Mouse (Mus musculus): Measurements from ENCODE around the gene Zfp292. TPM values are rescaled to one million over a fixed set of nuclear protein-coding genes. Genes with fewer than 3 reads are reported as not detected.
A peak's percentile ranks its signal among the peaks of the same experiment; 100 is the strongest.

Gene Zfp292
- polyA plus RNA-seq, 1 experiment from 2014 or later, result 25.1 TPM

DNA sequence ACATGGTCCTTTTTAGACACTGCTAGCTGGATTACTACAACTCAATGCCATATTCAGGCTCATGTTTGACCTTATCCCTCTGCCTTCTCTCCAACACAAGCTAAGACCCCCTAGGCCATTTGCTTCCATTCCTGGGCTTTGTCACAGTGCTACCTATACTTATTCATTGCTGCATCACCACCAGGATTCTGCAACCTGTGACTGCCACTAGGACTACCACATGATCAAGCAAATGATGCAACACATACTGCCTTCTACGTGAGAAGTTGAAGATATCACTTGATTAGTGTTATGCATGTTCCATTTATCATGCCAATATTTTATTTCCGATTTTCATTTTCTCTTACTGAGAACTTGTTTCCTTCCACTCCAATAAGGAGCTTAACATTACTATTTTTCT is 84.8 kb downstream of the Zfp292 start:
- Histone ChIP-seq H3K36me3 (ENCODE audit: control insufficient read depth, insufficient read depth, low read length) (peaks cover 2% of the 10 kb centered on the region; the same call in 1 of the 2 replicates), H3K9ac (ENCODE audit: low read length) (no peak overlapping the region), H3K27me3 (replicated peaks; ENCODE audit: control insufficient read depth, insufficient read depth, low read length) (no peaks in the 10 kb centered on the region), H3K4me1 (replicated peaks; ENCODE audit: control insufficient read depth, insufficient read depth, low read length) (no peaks in the 10 kb centered on the region), H3K4me3 (ENCODE audit: low read depth, low read length) (no peak overlapping the region), H3K27ac (ENCODE audit: low read depth) (no peak overlapping the region), H3K9me3 (ENCODE audit: control insufficient read depth, low read length) (no peaks in the 10 kb centered on the region), H3K4me2 (ENCODE audit: low read length) (no peak overlapping the region)
- WGBS, result 85% methylated on average over 2 of the region's 2 CpGs
- ATAC-seq (replicated peaks; ENCODE audit: low FRiP score, low TSS enrichment, low read depth) (no peak), DNase-seq (ENCODE audit: low spot score) (no peak)

DNA sequence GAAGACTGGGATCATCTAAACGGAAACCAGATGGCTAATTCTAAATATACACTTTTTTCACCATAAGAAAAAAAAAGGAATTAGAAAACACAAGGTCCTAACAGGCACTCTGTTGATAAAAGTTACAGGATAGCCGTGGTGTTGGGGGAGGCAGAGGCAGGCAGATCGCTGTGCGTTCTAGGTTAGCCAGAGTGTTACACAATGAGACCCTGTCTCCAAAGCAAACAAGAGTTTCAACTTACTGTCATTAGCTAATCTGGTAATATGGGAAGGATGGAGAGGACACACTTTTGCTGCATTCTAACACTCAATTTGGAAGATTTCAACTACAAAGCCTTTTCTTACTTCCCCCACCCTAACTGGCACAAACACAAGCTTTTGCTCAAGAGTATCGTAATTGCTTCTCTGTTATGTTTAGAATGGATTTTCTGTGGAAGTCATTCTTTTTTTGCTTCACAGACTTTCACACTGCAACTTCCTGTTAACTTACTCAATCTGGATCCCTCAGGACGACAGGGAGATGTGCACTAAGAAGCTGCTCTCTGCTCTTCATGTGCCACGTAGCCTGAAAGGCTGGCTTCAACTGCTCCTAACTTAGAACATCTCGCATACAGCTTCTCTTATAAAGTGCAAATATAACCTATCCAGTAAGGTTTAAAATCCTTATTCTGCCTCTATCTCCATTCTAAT is 85.3 kb downstream of the Zfp292 start:
- no peak for ATAC-seq (replicated peaks; ENCODE audit: low FRiP score, low TSS enrichment, low read depth)
- H3K36me3 ChIP-seq (ENCODE audit: control insufficient read depth, insufficient read depth, low read length), result peaks cover 1% of the 10 kb centered on the region; the same call in 1 of the 2 replicates
- H3K9ac ChIP-seq (ENCODE audit: low read length), result no peak overlapping the region
- H3K27ac ChIP-seq (ENCODE audit: low read depth), result no peak overlapping the region
- DNase-seq (ENCODE audit: low spot score), result no peak
- no peaks in the 10 kb centered on the region for H3K4me1 ChIP-seq (replicated peaks; ENCODE audit: control insufficient read depth, insufficient read depth, low read length)
- 64% methylated on average over 8 of the region's 8 CpGs for WGBS
- H3K9me3 ChIP-seq (ENCODE audit: control insufficient read depth, low read length), result no peaks in the 10 kb centered on the region
- no peak overlapping the region for H3K4me2 ChIP-seq (ENCODE audit: low read length)
- no peaks in the 10 kb centered on the region for H3K27me3 ChIP-seq (replicated peaks; ENCODE audit: control insufficient read depth, insufficient read depth, low read length)
- no peak overlapping the region for H3K4me3 ChIP-seq (ENCODE audit: low read depth, low read length)

DNA sequence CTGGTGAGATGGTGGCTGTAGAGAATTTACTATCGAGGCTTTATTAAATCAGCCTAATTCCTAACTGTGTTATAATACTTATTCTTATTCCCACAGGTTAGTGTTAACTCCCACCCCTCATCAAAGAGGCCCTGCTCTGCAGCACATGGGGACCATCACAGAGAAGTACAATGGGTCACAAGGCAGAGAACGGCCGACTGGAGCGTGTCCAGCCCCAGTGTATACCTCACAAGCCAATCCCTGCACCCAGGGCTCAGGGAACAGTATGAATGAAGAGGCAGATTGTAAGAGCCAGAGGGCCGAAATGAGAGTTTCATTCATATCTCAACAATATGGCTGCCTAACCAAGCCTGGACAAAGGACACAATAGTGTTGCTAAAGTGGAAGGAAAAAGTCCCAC is 86.5 kb downstream of the Zfp292 start:
- Histone ChIP-seq H3K9me3 (ENCODE audit: control insufficient read depth, low read length) (no peaks in the 10 kb centered on the region), H3K4me1 (replicated peaks; ENCODE audit: control insufficient read depth, insufficient read depth, low read length) (no peaks in the 10 kb centered on the region), H3K9ac (ENCODE audit: low read length) (no peak overlapping the region), H3K4me3 (ENCODE audit: low read depth, low read length) (no peak overlapping the region), H3K4me2 (ENCODE audit: low read length) (no peak overlapping the region), H3K27ac (ENCODE audit: low read depth) (no peak overlapping the region), H3K27me3 (replicated peaks; ENCODE audit: control insufficient read depth, insufficient read depth, low read length) (no peaks in the 10 kb centered on the region), H3K36me3 (ENCODE audit: control insufficient read depth, insufficient read depth, low read length) (no peaks in the 10 kb centered on the region)
- ATAC-seq (replicated peaks; ENCODE audit: low FRiP score, low TSS enrichment, low read depth), result no peak
- WGBS, result 81% methylated on average over 5 of the region's 5 CpGs
- DNase-seq (ENCODE audit: low spot score), result no peak

DNA sequence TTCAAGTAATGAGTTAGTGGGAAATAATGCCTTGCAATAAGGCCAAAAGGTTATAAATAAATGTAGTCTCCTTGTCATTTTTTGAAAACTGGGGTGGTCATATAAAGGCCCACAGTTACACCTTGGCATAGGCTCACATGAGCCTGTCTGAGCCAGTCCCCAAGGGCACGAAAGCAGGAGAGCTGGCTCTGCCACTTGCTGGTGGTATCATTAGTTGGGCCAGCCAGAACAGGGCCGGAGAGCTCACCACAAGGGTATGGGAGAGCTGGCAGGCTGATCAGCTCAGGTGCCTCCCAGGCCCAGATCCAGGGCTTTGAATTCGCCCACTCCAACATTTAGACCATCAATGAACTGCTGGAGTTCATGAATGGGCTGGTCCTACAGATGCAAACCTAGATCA is 96.3 kb downstream of the Zfp292 start:
- WGBS, result 91% methylated on average over 3 of the region's 3 CpGs
- Histone ChIP-seq H3K4me3 (ENCODE audit: low read depth, low read length) (no peak overlapping the region), H3K4me1 (replicated peaks; ENCODE audit: control insufficient read depth, insufficient read depth, low read length) (no peaks in the 10 kb centered on the region), H3K9ac (ENCODE audit: low read length) (no peak overlapping the region), H3K36me3 (ENCODE audit: control insufficient read depth, insufficient read depth, low read length) (no peaks in the 10 kb centered on the region), H3K9me3 (ENCODE audit: control insufficient read depth, low read length) (no peaks in the 10 kb centered on the region), H3K27me3 (replicated peaks; ENCODE audit: control insufficient read depth, insufficient read depth, low read length) (no peaks in the 10 kb centered on the region), H3K4me2 (ENCODE audit: low read length) (no peak overlapping the region), H3K27ac (ENCODE audit: low read depth) (no peak overlapping the region)
- no peak for ATAC-seq (replicated peaks; ENCODE audit: low FRiP score, low TSS enrichment, low read depth)
- DNase-seq (ENCODE audit: low spot score), result no peak

DNA sequence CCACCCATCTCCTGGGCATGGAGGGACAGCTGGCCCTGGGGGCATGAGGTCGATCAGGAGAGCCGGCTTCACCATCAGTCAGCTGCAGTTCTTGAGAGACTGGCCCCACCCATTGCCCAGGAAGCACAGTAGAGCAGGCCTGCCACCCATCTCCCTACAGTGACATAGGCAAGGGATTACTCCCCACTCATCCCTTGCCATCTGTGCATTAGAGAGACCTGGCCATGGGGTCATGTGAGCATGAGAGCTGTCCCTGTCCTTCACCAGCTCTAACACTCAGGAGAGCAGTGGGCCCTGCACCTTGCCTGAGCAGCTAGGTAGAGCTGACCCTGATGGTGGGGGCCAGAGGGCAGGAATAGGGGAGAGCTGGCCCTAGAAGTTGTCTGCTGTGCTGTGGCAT is 97.1 kb downstream of the Zfp292 start:
- Histone ChIP-seq H3K4me3 (ENCODE audit: low read depth, low read length) (no peak overlapping the region), H3K4me2 (ENCODE audit: low read length) (no peak overlapping the region), H3K27me3 (replicated peaks; ENCODE audit: control insufficient read depth, insufficient read depth, low read length) (no peaks in the 10 kb centered on the region), H3K27ac (ENCODE audit: low read depth) (no peak overlapping the region), H3K9me3 (ENCODE audit: control insufficient read depth, low read length) (no peaks in the 10 kb centered on the region), H3K36me3 (ENCODE audit: control insufficient read depth, insufficient read depth, low read length) (no peaks in the 10 kb centered on the region), H3K4me1 (replicated peaks; ENCODE audit: control insufficient read depth, insufficient read depth, low read length) (no peaks in the 10 kb centered on the region), H3K9ac (ENCODE audit: low read length) (no peak overlapping the region)
- DNase-seq (ENCODE audit: low spot score) (no peak), ATAC-seq (replicated peaks; ENCODE audit: low FRiP score, low TSS enrichment, low read depth) (no peak)
- WGBS, result 91% methylated on average over 2 of the region's 2 CpGs

DNA sequence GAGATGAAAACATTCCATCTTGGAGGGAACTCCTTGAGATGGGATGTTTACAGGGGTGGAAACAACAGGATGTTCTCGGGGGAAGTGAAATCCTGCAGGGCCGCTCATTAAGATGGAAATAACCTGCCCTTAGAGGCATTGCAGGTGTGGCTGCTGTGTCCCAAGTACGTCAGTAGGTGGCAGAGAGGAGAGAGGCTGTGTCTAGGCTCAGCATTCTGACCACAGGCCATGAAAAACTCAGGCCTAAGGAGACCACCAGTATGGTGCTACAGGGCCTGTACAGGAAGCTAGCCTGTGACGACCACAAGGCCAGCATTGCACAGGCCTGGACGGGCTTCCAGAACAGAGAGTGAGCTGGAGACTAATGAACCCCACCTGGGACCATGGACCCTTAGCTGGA is 97.9 kb downstream of the Zfp292 start:
- DNase-seq (ENCODE audit: low spot score) (no peak), ATAC-seq (replicated peaks; ENCODE audit: low FRiP score, low TSS enrichment, low read depth) (no peak)
- H3K27me3 ChIP-seq (replicated peaks; ENCODE audit: control insufficient read depth, insufficient read depth, low read length), result no peaks in the 10 kb centered on the region
- no peak overlapping the region for H3K9ac ChIP-seq (ENCODE audit: low read length)
- H3K36me3 ChIP-seq (ENCODE audit: control insufficient read depth, insufficient read depth, low read length), result no peaks in the 10 kb centered on the region
- no peak overlapping the region for H3K27ac ChIP-seq (ENCODE audit: low read depth)
- 60% methylated on average over 5 of the region's 5 CpGs for WGBS
- H3K4me3 ChIP-seq (ENCODE audit: low read depth, low read length), result no peak overlapping the region
- H3K9me3 ChIP-seq (ENCODE audit: control insufficient read depth, low read length), result no peaks in the 10 kb centered on the region
- H3K4me1 ChIP-seq (replicated peaks; ENCODE audit: control insufficient read depth, insufficient read depth, low read length), result no peaks in the 10 kb centered on the region
- no peak overlapping the region for H3K4me2 ChIP-seq (ENCODE audit: low read length)

DNA sequence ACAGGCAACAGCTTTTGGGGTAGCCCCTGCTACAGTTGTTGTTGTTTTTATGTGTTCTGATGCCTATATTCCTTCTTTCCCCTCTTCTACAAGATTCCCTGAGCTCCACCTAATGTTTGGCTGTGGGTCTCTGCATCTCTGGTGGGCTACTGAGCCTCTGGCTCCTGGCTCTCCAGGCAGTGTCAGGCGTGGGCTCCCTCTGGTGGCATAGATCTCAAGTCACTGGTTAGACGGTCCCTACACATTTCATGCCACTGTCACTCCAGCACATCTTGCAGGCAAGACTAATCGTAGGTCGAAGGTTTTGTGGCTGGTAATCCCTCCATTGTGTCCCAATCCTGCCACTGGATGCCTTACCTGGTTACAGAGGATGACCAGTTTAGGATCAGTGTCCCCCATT is 100.0 kb downstream of the Zfp292 start:
- H3K4me2 ChIP-seq (ENCODE audit: low read length), result no peak overlapping the region
- H3K27me3 ChIP-seq (replicated peaks; ENCODE audit: control insufficient read depth, insufficient read depth, low read length), result no peaks in the 10 kb centered on the region
- H3K4me3 ChIP-seq (ENCODE audit: low read depth, low read length), result no peak overlapping the region
- no peaks in the 10 kb centered on the region for H3K4me1 ChIP-seq (replicated peaks; ENCODE audit: control insufficient read depth, insufficient read depth, low read length)
- H3K27ac ChIP-seq (ENCODE audit: low read depth), result no peak overlapping the region
- ATAC-seq (replicated peaks; ENCODE audit: low FRiP score, low TSS enrichment, low read depth) (no peak), DNase-seq (ENCODE audit: low spot score) (no peak)
- 37% methylated on average over 4 of the region's 4 CpGs for WGBS
- no peak overlapping the region for H3K9ac ChIP-seq (ENCODE audit: low read length)
- no peaks in the 10 kb centered on the region for H3K9me3 ChIP-seq (ENCODE audit: control insufficient read depth, low read length)
- H3K36me3 ChIP-seq (ENCODE audit: control insufficient read depth, insufficient read depth, low read length), result no peaks in the 10 kb centered on the region

DNA sequence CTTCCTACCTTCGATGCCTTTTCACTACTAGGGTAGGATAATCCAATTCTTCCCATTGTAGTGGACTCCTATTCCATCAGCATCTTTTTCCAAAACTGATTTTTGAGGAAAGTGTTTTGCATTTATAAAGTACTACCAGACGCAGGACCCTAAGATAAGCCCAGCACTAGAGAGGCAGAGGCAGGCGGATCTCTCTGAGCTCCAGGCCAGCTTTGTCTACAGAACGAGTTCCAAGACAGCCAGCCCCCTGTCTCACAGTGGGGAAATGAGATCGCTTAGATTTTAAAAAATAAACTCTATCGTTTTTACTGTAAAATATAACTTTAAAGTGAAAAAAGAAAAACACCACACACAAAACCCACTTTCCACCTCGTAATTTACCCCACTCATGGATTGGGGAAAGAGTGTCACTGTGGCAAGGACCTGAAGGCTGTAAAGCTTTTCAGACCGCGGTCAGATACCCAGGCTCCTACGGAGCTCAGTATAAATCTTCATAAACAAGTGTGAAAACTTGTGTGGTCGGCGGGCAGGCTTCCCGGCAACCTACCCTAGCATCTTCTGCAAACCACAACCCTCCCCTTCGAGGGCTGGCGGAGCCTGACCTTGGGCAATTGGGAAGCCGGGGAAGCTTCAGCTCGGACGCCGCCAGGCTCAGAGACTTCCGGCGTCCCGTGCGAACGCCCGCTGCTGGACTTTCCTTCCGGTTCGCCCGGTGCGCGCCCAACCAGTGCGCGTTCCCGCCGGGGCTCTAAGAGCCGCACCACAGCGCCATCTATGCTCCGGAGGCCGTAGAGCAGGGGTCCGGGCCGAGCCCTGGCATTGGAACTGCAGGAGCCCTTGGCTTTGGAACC is 104.9 kb downstream of the Zfp292 start, which contains the start of gene Smim8:
Gene Smim8, minus strand, starts transcription at position 747 of the 851 bp plus-strand sequence.
- H3K4me2 ChIP-seq (ENCODE audit: low read length), result peak within 1 kb of the TSS; percentile 77
- H3K9me3 ChIP-seq (ENCODE audit: control insufficient read depth, low read length), result no peaks in the 10 kb centered on the region
- no peaks in the 10 kb centered on the region for H3K4me1 ChIP-seq (replicated peaks; ENCODE audit: control insufficient read depth, insufficient read depth, low read length)
- DNase-seq (ENCODE audit: low spot score) (peak; percentile 99), ATAC-seq (replicated peaks; ENCODE audit: low FRiP score, low TSS enrichment, low read depth) (peak; percentile 95)
- H3K36me3 ChIP-seq (ENCODE audit: control insufficient read depth, insufficient read depth, low read length), result no peaks in the 10 kb centered on the region
- peak within 1 kb of the TSS; percentile 79 for H3K4me3 ChIP-seq (ENCODE audit: low read depth, low read length)
- H3K27ac ChIP-seq (ENCODE audit: low read depth), result peak within 1 kb of the TSS; percentile 77
- H3K27me3 ChIP-seq (replicated peaks; ENCODE audit: control insufficient read depth, insufficient read depth, low read length), result no peaks in the 10 kb centered on the region
- peak within 1 kb of the TSS; percentile 85 for H3K9ac ChIP-seq (ENCODE audit: low read length)
- WGBS, result 5% methylated on average over 40 of the region's 40 CpGs

All from intestine, embryonic 14.5 days (tissue).